Mouse (Mus musculus): ENCODE measurements at regions not wholly inside any gene's neighbourhood (a gene's known extent, or its start where the extent isn't known, plus 50 kb on each side); places are given as distances from the start of the nearest gene placed in this dataset.

- Histone ChIP-seq H3K27me3 (ENCODE audit: insufficient read depth, low read length) (no peaks in the 10 kb centered on the region), H3K36me3 (ENCODE audit: insufficient read depth, low read length) (no peaks in the 10 kb centered on the region), H3K27ac (ENCODE audit: low read depth, low read length) (no peak overlapping the region), H3K4me2 (ENCODE audit: low read depth, low read length, poor library complexity, severe bottlenecking) (no peak overlapping the region), H3K4me1 (ENCODE audit: insufficient read depth, low read length) (no peaks in the 10 kb centered on the region), H3K9ac (replicated peaks; ENCODE audit: low read length, poor library complexity, severe bottlenecking) (no peak overlapping the region), H3K4me3 (ENCODE audit: low read depth, low read length) (no peak overlapping the region), H3K9me3 (ENCODE audit: low read length) (no peaks in the 10 kb centered on the region)
- 90% methylated on average over 2 of the region's 2 CpGs for WGBS
- no peak for ATAC-seq (ENCODE audit: low FRiP score)
- no peak for DNase-seq (ENCODE audit: low spot score)
- no peak for TF ChIP-seq CTCF (IDR thresholded peaks at IDR 0.05)
Measured at GRCm38 (mm10) chr12:46066896-46067295, 751.8 kb downstream of the Nova1 start.

GRCm38 (mm10) chr12:46040626-46041025 lies 778.1 kb downstream of the Nova1 start:
- Histone ChIP-seq H3K36me3 (ENCODE audit: insufficient read depth, low read length) (no peaks in the 10 kb centered on the region), H3K4me1 (ENCODE audit: insufficient read depth, low read length) (no peaks in the 10 kb centered on the region), H3K27ac (ENCODE audit: low read depth, low read length) (no peak overlapping the region), H3K27me3 (ENCODE audit: insufficient read depth, low read length) (no peaks in the 10 kb centered on the region), H3K9me3 (ENCODE audit: low read length) (no peaks in the 10 kb centered on the region), H3K9ac (replicated peaks; ENCODE audit: low read length, poor library complexity, severe bottlenecking) (no peak overlapping the region), H3K4me3 (ENCODE audit: low read depth, low read length) (no peak overlapping the region), H3K4me2 (ENCODE audit: low read depth, low read length, poor library complexity, severe bottlenecking) (no peak overlapping the region)
- TF ChIP-seq CTCF (IDR thresholded peaks at IDR 0.05), result no peak
- ATAC-seq (ENCODE audit: low FRiP score), result no peak
- DNase-seq (ENCODE audit: low spot score), result no peak

GRCm38 (mm10) chr12:46040216-46040615 lies 778.5 kb downstream of the Nova1 start:
- no peaks in the 10 kb centered on the region for H3K9me3 ChIP-seq (ENCODE audit: low read length)
- H3K4me1 ChIP-seq (ENCODE audit: insufficient read depth, low read length), result no peaks in the 10 kb centered on the region
- TF ChIP-seq CTCF (IDR thresholded peaks at IDR 0.05), result no peak
- H3K36me3 ChIP-seq (ENCODE audit: insufficient read depth, low read length), result no peaks in the 10 kb centered on the region
- 67% methylated on average over 1 of the region's 1 CpGs for WGBS
- ATAC-seq (ENCODE audit: low FRiP score) (no peak), DNase-seq (ENCODE audit: low spot score) (no peak)
- H3K9ac ChIP-seq (replicated peaks; ENCODE audit: low read length, poor library complexity, severe bottlenecking), result no peak overlapping the region
- no peaks in the 10 kb centered on the region for H3K27me3 ChIP-seq (ENCODE audit: insufficient read depth, low read length)
- no peak overlapping the region for H3K4me3 ChIP-seq (ENCODE audit: low read depth, low read length)
- H3K4me2 ChIP-seq (ENCODE audit: low read depth, low read length, poor library complexity, severe bottlenecking), result no peak overlapping the region
- no peak overlapping the region for H3K27ac ChIP-seq (ENCODE audit: low read depth, low read length)

- no peak for TF ChIP-seq CTCF (IDR thresholded peaks at IDR 0.05)
- no peak for ATAC-seq (ENCODE audit: low FRiP score)
- Histone ChIP-seq H3K4me2 (ENCODE audit: low read depth, low read length, poor library complexity, severe bottlenecking) (no peak overlapping the region), H3K27me3 (ENCODE audit: insufficient read depth, low read length) (no peaks in the 10 kb centered on the region), H3K27ac (ENCODE audit: low read depth, low read length) (no peak overlapping the region), H3K4me1 (ENCODE audit: insufficient read depth, low read length) (no peaks in the 10 kb centered on the region), H3K36me3 (ENCODE audit: insufficient read depth, low read length) (no peaks in the 10 kb centered on the region), H3K4me3 (ENCODE audit: low read depth, low read length) (no peak overlapping the region), H3K9ac (replicated peaks; ENCODE audit: low read length, poor library complexity, severe bottlenecking) (no peak overlapping the region), H3K9me3 (ENCODE audit: low read length) (no peaks in the 10 kb centered on the region)
- WGBS, result 34% methylated on average over 3 of the region's 3 CpGs
- peak; percentile 0 for DNase-seq (ENCODE audit: low spot score)
Measured at GRCm38 (mm10) chr12:46036540-46037094, 782.1 kb downstream of the Nova1 start.

- H3K27me3 ChIP-seq (ENCODE audit: insufficient read depth, low read length), result no peaks in the 10 kb centered on the region
- 89% methylated on average over 5 of the region's 5 CpGs for WGBS
- no peaks in the 10 kb centered on the region for H3K4me1 ChIP-seq (ENCODE audit: insufficient read depth, low read length)
- H3K36me3 ChIP-seq (ENCODE audit: insufficient read depth, low read length), result no peaks in the 10 kb centered on the region
- H3K9me3 ChIP-seq (ENCODE audit: low read length), result no peaks in the 10 kb centered on the region
- H3K27ac ChIP-seq (ENCODE audit: low read depth, low read length), result no peak overlapping the region
- DNase-seq (ENCODE audit: low spot score) (no peak), ATAC-seq (ENCODE audit: low FRiP score) (no peak)
- TF ChIP-seq CTCF (IDR thresholded peaks at IDR 0.05), result no peak
- H3K4me3 ChIP-seq (ENCODE audit: low read depth, low read length), result no peak overlapping the region
- H3K9ac ChIP-seq (replicated peaks; ENCODE audit: low read length, poor library complexity, severe bottlenecking), result no peak overlapping the region
- H3K4me2 ChIP-seq (ENCODE audit: low read depth, low read length, poor library complexity, severe bottlenecking), result no peak overlapping the region
Measured at GRCm38 (mm10) chr12:46025266-46025665, 793.5 kb downstream of the Nova1 start.

GRCm38 (mm10) chr12:46021546-46021910 lies 797.2 kb downstream of the Nova1 start:
- ATAC-seq (ENCODE audit: low FRiP score) (no peak), DNase-seq (ENCODE audit: low spot score) (no peak)
- H3K4me1 ChIP-seq (ENCODE audit: insufficient read depth, low read length), result no peaks in the 10 kb centered on the region
- H3K27me3 ChIP-seq (ENCODE audit: insufficient read depth, low read length), result no peaks in the 10 kb centered on the region
- TF ChIP-seq CTCF (IDR thresholded peaks at IDR 0.05), result no peak
- no peak overlapping the region for H3K27ac ChIP-seq (ENCODE audit: low read depth, low read length)
- H3K9ac ChIP-seq (replicated peaks; ENCODE audit: low read length, poor library complexity, severe bottlenecking), result no peak overlapping the region
- H3K4me3 ChIP-seq (ENCODE audit: low read depth, low read length), result no peak overlapping the region
- no peak overlapping the region for H3K4me2 ChIP-seq (ENCODE audit: low read depth, low read length, poor library complexity, severe bottlenecking)
- 51% methylated on average over 4 of the region's 4 CpGs for WGBS
- no peaks in the 10 kb centered on the region for H3K36me3 ChIP-seq (ENCODE audit: insufficient read depth, low read length)
- H3K9me3 ChIP-seq (ENCODE audit: low read length), result no peaks in the 10 kb centered on the region

All from midbrain, postnatal 0 days (tissue).